Mouse (Mus musculus) WW6 (cell line): ENCODE measurements at regions not wholly inside any gene's neighbourhood (a gene's known extent, or its start where the extent isn't known, plus 50 kb on each side); places are given as distances from the start of the nearest gene placed in this dataset.

Experiments
- DNase-seq: peaks from one replicate; pipeline ENCODE4 v3.0.0-alpha.2; 2013; ENCODE audit warnings: low read depth, low spot score

DNA sequence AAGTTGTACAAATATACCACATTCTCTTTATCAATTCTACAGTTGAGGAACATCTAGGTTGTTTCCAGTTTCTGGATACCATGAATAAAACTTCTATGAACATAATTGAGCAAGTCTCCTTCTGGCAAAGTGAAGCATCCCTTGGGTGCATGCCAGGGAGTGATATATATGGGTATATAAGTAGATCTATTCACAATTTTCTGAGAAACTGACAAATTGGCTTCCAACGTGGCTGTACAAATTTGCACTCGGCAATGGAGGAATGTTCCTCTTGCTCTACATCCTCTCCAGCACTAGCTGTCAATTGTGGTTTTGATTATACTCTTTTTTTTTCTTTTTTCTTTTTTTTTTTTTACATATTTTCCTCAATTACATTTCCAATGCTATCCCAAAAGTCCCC, 576.7 kb downstream of the 9430069I07Rik start:
- no peak for DNase-seq

DNA sequence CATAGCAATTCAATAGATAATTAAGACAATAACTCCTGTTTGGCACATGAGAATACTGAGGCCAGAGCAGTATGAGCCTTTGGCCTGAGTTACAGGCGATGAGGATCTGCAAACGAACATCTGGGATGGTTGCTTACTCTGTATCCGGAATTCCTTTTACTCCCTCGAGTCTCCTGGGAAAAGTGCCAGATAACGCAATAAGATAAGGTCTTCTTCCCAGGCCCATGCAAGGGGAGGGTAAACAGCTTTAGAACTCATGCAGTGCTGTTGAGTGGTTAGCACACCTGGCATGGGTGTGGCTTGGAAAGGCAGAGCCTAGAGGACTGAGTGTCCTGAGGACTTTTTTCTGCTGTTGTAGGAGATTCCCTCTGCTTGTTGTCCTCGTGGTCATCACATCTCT, 598.2 kb downstream of the 9430069I07Rik start:
- no peak for DNase-seq

DNA sequence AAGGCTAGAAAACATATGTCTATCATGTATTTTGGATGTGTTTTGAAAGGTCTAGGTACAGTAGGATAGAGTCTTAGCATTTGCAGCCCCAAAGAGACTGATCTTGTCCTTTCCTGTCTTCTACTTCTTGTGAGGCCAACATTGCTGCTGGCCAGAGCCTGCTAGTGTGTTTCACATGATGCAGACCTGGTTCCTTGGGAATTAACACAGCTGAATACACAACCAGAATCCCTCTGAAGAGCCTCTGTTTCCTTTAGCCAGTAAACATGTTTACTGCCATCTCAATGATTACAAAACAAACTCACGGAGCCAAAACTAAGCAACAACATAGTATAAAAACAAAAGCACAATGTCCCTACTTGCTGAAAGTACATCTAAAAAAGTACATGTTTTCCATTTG, 598.9 kb downstream of the 9430069I07Rik start:
- DNase-seq = no peak
